Mouse (Mus musculus): Measurements from ENCODE around the gene Dnajc5. TPM values are rescaled to one million over a fixed set of nuclear protein-coding genes. Genes with fewer than 3 reads are reported as not detected.
"Not testable (repeated sequence)": the region's sequence is repeated elsewhere in the genome, so short reads cannot be mapped to it uniquely, and the experiment has no call there.

Gene Dnajc5
- 100 to 1,000 TPM; 277 to 310 (median 297) TPM for total RNA-seq (2022)

DNA sequence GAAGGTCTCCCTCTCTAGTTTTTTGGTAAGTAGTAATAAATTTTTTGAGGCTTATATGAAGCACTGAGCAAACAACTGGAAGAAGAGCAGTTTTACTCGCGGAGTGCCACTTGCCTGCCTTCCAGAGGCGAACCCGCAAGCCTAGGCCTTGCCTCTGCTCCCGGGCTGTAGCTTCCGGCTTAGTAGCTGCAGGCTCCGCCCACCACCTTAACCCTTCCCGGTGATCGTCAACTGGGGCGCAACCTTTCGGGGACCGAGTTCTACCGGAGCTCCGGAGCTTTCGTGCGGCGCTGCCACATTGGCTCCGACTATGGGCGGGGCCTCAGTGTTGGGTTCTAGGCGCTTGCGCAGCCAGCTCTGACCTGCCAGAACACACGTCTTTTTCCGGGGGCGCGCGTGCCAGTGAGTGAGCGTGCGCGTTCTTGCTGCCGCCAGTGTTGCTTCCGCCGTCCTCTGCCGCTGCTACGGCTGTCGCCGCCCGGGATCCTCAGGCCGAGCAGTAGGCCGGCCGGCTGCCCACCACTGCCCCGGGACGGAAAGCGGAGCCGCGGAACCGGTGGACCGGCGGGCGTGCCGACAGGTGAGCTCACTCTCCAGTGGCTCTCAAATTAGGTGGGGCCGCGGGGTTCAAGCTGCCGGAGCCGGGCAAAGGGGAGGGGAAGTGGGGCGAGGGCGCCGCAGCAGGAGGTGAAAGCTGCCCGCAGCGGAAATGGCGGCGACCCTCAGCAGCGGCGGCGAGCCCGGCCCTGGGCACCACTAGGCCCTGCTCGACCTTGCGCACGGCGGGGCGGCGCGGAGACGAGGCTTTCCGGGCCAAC lies at the start of gene Dnajc5:
Dnajc5 (plus strand) TSS at position 368 of the 818 bp plus-strand sequence.
- peak; percentile 92 to 98 for DNase-seq (ENCODE audit: low spot score in 2 of 2)

DNA sequence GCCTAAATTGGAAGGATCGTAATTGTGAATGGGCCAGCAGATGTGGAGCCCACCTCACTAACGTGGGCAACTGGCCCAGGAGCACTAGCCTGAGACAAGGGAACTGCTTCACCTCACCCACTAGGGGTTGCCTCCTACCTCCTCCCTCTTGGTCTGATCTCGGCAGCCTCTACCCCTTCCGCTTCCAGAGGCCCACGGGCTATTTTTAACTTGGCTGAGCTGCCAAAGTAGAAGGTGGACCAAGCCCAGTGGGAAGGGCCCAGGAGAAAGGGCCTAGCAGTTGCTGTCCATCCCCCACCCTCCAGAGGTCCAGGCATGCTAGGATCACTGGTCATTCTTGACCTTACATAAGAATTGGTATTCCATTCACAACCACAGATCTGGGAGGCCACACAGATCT lies 49.0 kb upstream of the Dnajc5 start:
- DNase-seq (ENCODE audit: low spot score in 2 of 2) = no peak

DNA sequence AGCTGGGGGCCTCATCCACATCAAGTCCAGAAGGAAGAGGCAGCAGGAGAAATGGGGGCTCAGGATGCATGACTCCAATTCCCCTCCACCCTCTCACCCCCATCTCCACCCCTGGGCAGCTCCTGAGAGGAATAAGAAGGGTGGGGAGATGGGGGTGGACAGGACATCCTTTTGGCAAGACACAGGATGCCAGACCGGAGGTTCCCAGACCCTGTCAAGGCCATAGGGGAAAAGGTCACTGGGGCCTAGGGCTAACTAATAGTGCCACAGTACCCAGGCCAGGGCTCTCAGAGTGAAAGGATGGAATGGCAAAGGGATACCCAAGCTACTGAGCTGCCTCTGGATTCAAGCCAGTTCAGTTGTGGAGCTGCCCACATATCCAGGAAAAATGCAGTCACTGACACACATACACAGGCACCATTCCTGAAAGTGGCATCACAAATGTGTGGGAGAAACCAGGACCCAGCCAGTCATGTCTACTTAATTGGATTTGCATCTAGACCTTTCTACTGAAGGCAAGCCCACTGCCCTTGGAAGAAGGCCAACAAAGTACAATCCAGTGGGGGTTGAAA lies 47.9 kb upstream of the Dnajc5 start:
- no peak for DNase-seq (ENCODE audit: low spot score in 2 of 2)

DNA sequence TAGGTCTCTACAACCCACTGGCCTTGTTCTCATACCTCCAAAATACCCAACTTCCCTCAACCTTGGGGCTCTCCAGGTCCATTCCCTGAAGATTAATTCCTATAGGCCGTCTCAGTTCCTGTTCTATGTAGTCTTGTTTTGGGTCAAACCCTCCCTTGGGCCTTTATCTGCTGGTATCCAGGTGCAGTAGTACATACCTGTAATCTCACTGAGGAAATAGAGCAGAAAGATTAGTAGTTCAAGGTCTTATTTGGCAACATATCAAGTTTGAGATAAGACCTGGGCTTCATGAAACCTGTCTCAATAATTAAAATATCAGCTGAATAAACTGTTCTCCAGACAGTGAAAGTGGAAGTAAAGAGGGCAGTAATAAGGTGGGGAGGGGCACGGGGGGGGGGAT lies 37.2 kb upstream of the Dnajc5 start:
- no peak for DNase-seq (ENCODE audit: low spot score in 2 of 2)

- DNase-seq (ENCODE audit: low spot score in 2 of 2) = no peak
Observed at GRCm38 (mm10) chr2:181483562-181484318, 36.5 kb upstream of the Dnajc5 start.

DNA sequence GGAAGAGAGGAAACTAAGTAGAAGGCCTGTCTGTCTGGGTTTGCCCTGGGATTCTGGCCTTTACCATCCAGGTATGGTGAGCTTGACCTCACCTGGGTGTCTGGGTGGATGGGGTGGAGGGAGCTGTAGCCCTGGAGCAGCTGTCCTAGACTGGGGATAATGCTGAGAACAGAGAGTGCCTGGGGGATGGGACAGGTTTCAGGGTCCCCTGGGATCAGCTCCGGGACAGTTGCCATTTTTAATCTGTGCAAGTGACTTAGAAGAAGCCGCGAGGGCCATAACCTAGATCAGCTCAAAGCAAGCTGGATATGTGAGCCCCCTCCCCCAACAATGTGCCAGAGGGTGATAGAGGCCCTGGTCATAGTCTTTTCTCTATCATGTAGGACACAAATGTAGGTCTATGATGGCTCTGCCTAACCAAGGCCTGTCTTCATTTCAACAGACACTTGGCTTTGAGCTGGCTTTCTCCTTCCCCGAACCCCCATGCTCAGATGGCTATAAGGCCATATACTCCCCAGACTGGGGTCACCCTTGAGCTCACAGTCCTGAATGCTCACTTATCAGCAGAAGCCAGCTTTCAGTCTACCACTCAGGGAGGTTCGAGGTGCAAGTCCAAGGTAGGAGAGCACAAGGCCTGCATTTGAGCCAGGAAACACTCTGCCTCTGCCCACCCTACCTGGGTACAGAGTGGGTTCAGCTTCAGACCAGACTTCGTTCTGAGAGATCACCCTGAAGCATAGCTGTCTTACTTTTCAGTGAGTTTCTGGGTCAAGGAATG lies 35.6 kb upstream of the Dnajc5 start:
- no peak for DNase-seq (ENCODE audit: low spot score in 2 of 2)

GRCm38 (mm10) chr2:181485741-181486140 lies 34.5 kb upstream of the Dnajc5 start:
- no peak for DNase-seq (ENCODE audit: low spot score in 2 of 2)

DNA sequence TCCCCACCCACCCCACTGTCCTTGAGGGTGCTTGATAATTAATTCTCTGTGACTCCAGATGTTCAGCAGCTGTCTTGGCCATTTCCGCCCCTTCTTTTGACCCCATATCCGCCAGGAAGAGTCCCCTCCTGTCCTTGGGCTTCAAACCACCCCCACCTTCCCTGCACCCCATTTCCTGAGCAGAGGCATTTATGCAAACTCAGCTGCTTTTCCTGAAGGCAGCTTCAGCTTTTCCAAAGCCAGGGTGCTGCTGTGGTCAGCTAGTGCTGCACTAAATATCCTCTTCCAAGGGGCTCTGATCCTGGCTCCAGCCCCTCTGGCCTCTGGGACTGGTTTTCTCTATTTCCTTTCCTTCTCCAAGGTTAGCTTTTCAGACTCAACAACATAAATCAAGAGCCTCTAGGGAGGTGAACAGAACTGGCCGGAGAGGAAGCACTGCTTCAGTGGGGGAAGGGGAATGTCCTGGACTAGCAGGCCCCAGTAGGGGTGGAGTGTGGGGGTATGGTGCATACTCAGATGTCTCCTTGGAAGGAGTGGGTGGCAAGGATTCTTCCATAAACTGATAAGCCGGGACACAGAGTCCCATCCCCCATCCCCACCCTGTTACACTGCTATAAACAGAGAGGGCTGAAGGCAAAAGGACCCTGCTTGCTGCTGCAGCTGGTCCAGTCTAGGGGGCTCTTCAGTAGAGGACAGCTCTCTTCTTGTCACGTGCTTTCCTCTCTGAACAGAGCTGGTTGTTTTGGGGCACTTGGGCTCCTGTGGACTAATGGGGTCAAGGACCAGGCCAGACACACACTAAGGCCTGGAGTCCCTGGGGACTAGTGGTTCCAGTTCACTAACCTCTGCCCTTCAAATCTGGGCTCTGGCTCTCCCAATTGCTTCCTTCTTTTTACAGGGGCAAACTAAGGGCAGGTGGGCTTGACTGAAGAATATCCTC lies 32.7 kb upstream of the Dnajc5 start:
- DNase-seq (ENCODE audit: low spot score in 2 of 2) = no peak

DNA sequence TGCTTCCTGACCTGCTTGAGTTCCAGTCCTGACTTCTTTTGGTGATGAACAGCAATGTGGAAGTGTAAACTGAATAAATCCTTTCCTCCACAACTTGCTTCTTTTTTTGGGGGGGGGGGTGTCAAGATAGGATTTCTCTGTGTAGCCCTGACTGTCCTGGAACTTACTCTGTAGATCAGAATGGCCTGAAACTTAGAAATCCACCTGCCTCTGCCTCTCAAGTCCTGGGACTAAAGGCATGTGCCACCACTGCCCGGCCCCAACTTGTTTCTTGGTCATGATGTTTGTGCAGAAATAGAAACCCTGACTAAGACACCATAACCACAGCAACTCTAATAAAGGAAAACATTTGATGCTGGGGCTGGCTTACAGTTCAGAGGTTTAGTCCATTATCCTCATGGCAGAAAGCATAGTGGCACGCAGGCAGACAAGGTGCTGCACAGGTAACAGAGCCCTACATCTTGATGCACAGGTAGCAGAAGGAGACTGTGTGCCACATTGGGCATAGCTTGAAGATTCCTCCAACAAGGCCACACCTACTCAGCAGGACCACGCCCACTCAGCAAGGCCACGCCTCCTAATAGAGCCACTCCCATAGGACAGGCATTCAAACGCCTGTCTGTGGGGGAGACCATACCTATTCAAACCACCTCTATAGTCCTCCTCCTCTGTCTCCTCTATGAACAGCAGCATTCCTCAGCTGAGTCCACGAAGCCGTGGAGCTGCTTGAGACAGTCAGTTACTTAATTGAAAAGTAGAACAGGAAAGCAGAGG lies 28.7 kb upstream of the Dnajc5 start:
- DNase-seq (ENCODE audit: low spot score in 2 of 2) = no peak

GRCm38 (mm10) chr2:181492206-181492605 lies 28.1 kb upstream of the Dnajc5 start:
- DNase-seq (ENCODE audit: low spot score in 2 of 2) = no peak

- no peak for DNase-seq (ENCODE audit: low spot score in 2 of 2)
Observed at GRCm38 (mm10) chr2:181493156-181493927, 26.9 kb upstream of the Dnajc5 start, which contains the start of gene Abhd16b. Gene Abhd16b, plus strand, starts transcription at chr2:181493206.

- no peak for DNase-seq (ENCODE audit: low spot score in 2 of 2)
Observed at GRCm38 (mm10) chr2:181494266-181494945, 25.9 kb upstream of the Dnajc5 start.

DNA sequence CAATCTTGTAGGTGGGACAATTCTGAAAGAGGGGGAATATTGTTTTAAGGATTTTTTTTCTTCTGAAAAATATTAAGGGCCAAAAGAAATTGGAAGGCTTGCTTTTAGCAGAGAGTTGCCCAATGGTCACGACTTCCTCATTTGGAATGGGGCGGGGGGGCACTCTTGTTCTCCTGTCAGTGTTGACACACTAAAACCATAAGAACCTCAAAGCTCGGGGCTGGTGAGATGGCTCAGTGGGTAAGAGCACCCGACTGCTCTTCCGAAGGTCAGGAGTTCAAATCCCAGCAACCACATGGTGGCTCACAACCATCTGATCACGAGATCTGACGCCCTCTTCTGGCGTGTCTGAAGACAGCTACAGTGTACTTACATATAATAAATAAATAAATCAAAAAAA lies 24.4 kb upstream of the Dnajc5 start:
- not testable (repeated sequence) for DNase-seq (ENCODE audit: low spot score in 2 of 2)

DNA sequence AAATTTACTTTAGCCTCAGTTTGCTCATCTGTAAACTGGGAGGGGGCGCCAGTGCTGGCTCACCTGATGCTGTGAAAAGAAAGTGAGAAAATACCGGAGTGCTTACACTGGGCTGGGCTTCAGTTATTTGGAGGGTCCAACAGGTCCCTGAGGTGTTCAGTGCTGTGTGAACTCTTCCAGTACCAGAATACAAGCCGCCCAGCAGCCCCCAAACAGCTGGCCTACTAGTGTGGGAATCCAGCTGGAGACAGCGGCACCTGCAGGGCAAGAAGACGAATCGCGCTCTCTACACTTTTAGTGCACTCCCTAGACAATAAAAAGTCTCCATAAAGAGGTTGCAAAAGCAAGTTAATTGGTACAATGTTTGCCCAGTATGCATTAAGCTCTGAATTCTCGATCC lies 24.0 kb upstream of the Dnajc5 start:
- peak; percentile 18 to 25 for DNase-seq (ENCODE audit: low spot score in 2 of 2)

- DNase-seq (ENCODE audit: low spot score in 2 of 2) = peak; percentile 76 to 93
Observed at GRCm38 (mm10) chr2:181496831-181497547, 23.3 kb upstream of the Dnajc5 start, which contains the start of gene Tpd52l2. Gene Tpd52l2, plus strand, starts transcription at chr2:181497142.

DNA sequence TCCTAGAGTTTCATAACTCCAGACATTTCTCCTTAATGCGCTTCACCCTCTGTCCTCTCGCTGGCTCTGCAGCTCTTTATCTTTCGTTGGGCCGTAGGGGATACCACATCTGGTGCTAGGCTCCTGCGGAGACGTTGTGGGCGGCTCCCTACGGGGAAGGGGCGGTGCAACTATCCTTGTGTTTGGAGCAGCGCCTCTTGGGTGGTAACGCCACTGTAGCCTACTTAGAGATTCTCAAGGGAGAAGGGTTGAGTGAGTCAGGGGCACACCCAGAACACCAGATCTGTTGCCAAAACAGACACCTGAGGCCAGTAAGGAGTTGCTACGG lies 22.8 kb upstream of the Dnajc5 start:
- peak; percentile 18 to 41 for DNase-seq (ENCODE audit: low spot score in 2 of 2)

DNA sequence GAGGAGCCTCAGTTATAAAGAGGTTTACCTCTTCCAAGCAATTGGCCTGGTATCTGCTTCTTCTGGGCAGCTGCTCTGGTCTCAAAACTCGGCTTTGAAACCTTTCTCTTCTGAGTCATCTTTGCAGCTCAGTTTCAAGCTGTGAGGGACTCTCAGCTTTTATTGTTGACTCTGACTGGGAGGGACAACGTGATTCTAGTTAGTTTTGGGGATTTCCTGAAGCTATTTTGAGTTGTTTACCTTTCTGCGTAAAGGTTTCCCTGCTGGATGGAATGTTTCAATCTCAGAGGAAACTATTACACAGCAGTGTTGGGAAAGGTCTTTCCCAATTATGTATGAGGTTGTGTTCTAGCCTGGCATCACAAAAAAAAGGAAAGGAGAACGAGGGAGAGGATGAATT lies 21.6 kb upstream of the Dnajc5 start:
- no peak for DNase-seq (ENCODE audit: low spot score in 2 of 2)

DNA sequence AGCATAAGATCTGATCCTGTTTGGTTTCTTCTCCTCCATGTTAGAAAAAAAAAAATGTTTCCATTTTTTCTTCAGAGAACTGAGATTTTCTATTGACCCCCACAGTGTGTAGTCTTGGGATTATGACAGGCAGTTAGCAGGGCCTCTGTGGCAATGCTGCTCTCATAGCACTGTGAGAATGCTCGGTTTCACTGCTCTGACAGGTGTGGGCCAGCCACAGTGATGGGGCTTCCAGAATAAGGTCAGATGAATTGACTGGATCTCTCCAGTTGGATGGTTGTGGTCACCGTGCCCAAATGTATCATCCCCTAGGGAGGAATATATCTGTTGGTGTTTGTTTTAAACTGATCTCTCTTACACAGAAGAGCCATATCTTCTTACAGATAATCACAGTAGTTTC lies 11.1 kb upstream of the Dnajc5 start:
- DNase-seq (ENCODE audit: low spot score in 2 of 2) = no peak

Measured in left cerebral cortex, adult 8-10 months (tissue).